Mouse (Mus musculus) spleen, embryonic (tissue): Measurements from ENCODE around the gene Pcca.

Experiments used
- CTCF ChIA-PET: fragments of 350-600 bp; sonication (Branson Sonifier 250); formaldehyde crosslinking; loops from one replicate; lab custom pipeline; 2022; lab: Charles Lee

The Pcca gene

GRCm38 (mm10) chr14:122883410-122883806 lies 349.3 kb downstream of the Pcca start:
- CTCF ChIA-PET: no interaction called here

- CTCF ChIA-PET: no interaction called here
Observed at GRCm38 (mm10) chr14:122883821-122884584, 349.9 kb downstream of the Pcca start.

- CTCF ChIA-PET: no interaction called here
Observed at GRCm38 (mm10) chr14:122885893-122886292, 351.8 kb downstream of the Pcca start.

- CTCF ChIA-PET: no interaction called here
Observed at GRCm38 (mm10) chr14:122887278-122887677, 353.2 kb downstream of the Pcca start.

GRCm38 (mm10) chr14:122887702-122888479 lies 353.8 kb downstream of the Pcca start:
- CTCF ChIA-PET: no interaction called here

GRCm38 (mm10) chr14:122888480-122888872 lies 354.4 kb downstream of the Pcca start:
- CTCF ChIA-PET: no interaction called here

GRCm38 (mm10) chr14:122891470-122891968 lies 357.4 kb downstream of the Pcca start:
- CTCF ChIA-PET: no interaction called here

GRCm38 (mm10) chr14:122896106-122896505 lies 362.0 kb downstream of the Pcca start:
- CTCF ChIA-PET: interaction anchor here (0.5 kb wide), 1 partner anchor 12 kb away, joined by 3 read pairs; no protein-coding TSS in a partner anchor

- CTCF ChIA-PET: no interaction called here
Observed at GRCm38 (mm10) chr14:122898550-122898949, 364.4 kb downstream of the Pcca start.

GRCm38 (mm10) chr14:122900679-122901078 lies 366.6 kb downstream of the Pcca start:
- CTCF ChIA-PET: no interaction called here

- CTCF ChIA-PET: no interaction called here
Observed at GRCm38 (mm10) chr14:122901177-122901576, 367.1 kb downstream of the Pcca start.

- CTCF ChIA-PET: no interaction called here
Observed at GRCm38 (mm10) chr14:122901715-122902114, 367.6 kb downstream of the Pcca start.

GRCm38 (mm10) chr14:122902136-122902535 lies 368.0 kb downstream of the Pcca start:
- CTCF ChIA-PET: no interaction called here

GRCm38 (mm10) chr14:122902884-122903283 lies 368.8 kb downstream of the Pcca start:
- CTCF ChIA-PET: no interaction called here

- CTCF ChIA-PET: no interaction called here
Observed at GRCm38 (mm10) chr14:122903923-122904351, 369.8 kb downstream of the Pcca start.

GRCm38 (mm10) chr14:122905007-122905406 lies 370.9 kb downstream of the Pcca start:
- CTCF ChIA-PET: no interaction called here

- CTCF ChIA-PET: interaction anchor here (0.7 kb wide), 1 partner anchor 12 kb away, joined by 3 read pairs; no protein-coding TSS in a partner anchor
Observed at GRCm38 (mm10) chr14:122908075-122908474, 374.0 kb downstream of the Pcca start.

GRCm38 (mm10) chr14:122909368-122910091 lies 375.4 kb downstream of the Pcca start:
- CTCF ChIA-PET: interaction anchor here (0.7 to 0.8 kb wide), 2 partner anchors 804 to 1296 kb away, joined by 3 to 8 read pairs; no protein-coding TSS in a partner anchor

- CTCF ChIA-PET: interaction anchor here (0.6 kb wide), 1 partner anchor 26 kb away, joined by 4 read pairs; no protein-coding TSS in a partner anchor
Observed at GRCm38 (mm10) chr14:122911265-122911664, 377.1 kb downstream of the Pcca start.

GRCm38 (mm10) chr14:122912137-122912536 lies 378.0 kb downstream of the Pcca start:
- CTCF ChIA-PET: interaction anchor here (1.2 kb wide), 1 partner anchor 757 kb away, joined by 3 read pairs; no protein-coding TSS in a partner anchor

- CTCF ChIA-PET: interaction anchor here (1.2 kb wide), 1 partner anchor 758 kb away, joined by 3 read pairs; no protein-coding TSS in a partner anchor
Observed at GRCm38 (mm10) chr14:122912812-122913498, 378.8 kb downstream of the Pcca start.
